Mouse (Mus musculus): Measurements from ENCODE around the gene Selenbp1.
"Not testable (repeated sequence)": the region's sequence is repeated elsewhere in the genome, so short reads cannot be mapped to it uniquely, and the experiment has no call there.

The Selenbp1 gene

DNA sequence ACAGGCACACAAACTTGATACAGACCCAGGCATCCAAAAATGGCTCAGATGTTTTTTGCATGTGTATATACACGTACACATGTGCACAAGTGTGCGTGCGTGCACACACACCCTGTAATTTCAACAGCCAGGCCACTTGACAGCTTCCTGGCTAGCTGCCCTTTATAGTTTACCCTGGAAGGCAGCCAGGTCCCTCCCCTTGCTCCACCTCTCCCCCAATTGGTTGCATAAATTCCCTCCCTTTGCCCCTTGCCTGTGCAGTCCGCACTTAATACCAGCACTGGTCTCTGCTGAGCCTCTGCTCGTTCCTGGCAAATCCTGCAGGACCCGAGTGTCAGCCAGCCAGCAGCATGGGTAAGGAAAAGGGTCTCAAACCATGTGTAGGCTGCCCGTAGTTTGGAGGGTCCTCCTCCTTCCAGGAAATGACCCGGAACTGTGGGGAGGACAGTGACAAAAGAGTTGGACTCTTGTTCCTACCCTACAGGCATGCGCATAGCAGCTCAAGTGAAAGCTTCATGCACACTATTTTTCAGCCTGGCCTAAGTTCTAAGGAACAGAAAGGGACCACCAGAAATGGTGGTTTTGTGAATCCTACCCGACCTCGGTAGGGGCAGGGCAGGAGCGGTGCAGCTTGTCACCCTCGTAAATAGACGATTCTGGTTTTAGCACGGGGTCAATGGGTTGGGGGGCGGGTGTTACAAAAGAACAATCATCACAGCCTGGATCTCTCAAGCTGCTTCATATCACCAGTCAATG is at the start of gene Selenbp1:
TSS of gene Selenbp1 (plus strand) at position 248 of the 756 bp plus-strand sequence.
- peak; percentile 84 to 86 for DNase-seq (ENCODE audit: low spot score in 2 of 2)

DNA sequence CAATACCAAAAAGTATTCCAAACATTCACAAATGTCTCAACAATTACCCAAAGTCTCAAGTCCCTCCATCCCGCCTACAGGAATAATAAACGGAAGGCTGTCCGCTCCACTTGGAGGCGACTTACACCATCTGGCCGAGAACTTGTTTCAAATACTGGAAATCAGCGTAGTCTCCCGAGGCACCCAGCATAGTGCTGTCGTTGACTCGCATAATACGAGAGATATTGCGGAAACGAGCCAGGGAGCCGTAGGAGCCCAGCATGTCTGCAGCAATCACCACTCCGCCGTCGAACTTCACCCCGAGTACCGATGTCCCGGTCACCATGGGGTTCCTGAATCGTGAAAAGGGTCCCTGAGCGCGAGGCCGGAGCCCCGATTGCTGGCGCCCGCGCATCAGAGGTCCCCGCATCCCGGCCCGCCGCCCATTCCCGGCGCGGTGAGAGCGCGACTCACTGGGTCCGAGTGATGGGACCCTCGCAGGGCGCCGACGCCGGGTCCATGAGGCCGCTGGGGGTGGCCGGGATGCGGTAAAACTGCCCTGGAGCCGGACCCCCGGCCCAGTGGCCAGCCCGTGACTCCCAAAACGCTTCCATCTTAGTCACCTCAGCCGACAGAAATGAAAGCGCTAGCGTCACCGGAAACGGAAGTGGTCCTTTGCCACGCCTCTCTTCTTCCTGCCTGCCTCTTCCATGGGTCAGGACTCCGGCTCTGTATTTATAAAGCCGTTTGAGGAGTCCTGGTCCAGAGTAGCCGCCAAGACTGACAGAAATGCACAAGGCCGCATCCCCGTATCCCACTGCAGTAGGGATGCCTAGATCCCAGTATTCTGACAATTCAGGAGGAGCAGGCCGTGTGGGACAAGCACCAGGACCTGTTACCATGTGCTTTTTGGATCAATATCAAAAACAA is 46.3 kb upstream of the Selenbp1 start, which contains the start of gene Psmb4:
TSS of gene Psmb4 (minus strand) at position 646 of the 909 bp plus-strand sequence.
- DNase-seq (ENCODE audit: low spot score in 2 of 2): peak; percentile 75 to 88

DNA sequence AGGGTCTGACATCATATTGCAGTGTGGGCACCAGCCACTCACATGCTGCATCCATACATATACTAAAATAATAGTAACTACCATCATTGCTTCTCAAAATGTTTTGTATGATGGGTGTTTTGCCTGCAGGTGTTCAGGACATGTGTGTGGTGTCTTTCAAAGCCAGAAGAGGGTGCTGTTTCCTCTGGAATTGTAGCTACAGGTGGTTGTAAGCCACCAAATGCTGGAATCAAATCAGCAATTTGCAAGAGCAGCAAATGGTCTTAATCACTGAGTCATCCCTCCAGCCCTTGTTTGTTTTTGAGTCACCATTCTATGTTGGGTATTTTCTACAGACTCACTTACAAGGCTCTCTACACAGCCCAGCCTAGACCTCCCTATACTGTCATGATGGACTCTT is 44.3 kb upstream of the Selenbp1 start:
- peak in 1 of 2 experiments; percentile 45 for DNase-seq (ENCODE audit: low spot score in 2 of 2)

DNA sequence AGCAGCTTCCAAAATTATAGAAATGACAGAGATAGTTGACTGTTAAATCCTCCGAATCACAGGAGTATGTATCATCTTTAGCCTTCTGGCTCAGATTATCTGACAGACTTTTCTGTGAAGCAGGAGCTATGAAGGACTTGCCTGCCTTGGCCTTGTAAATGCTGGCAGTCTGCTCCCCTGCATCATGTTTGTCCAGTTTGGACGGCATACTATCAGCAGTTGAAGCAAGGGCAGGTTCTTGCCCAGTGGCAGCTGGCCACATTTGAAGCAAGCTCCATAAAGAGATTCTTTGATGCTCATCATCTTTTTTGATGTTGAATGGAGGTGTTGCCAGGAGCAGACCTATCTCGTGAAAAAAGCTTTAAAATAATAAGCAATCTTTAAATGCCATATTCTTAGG is 38.8 kb upstream of the Selenbp1 start:
- no peak for DNase-seq (ENCODE audit: low spot score in 2 of 2)

DNA sequence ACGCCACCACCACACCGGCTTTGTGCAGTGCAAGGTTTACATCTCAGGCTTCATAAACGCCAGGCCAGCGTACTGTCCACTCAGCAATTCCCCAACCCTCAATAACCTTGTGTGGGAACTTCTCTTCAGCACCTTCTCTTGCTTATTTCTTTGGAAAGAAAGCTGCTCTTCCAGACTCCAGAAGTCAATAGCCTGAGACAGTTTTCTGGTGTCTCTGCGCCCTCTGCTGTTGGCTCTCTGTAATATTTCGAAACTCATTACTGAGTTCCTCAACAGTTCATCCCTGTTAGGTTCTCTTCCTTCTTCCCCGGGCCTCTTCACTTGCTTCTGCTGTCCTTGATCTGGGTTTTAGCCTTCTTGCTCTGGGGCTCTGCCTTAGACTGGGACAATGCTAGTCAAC is 30.1 kb upstream of the Selenbp1 start:
- peak; percentile 37 to 77 for DNase-seq (ENCODE audit: low spot score in 2 of 2)

DNA sequence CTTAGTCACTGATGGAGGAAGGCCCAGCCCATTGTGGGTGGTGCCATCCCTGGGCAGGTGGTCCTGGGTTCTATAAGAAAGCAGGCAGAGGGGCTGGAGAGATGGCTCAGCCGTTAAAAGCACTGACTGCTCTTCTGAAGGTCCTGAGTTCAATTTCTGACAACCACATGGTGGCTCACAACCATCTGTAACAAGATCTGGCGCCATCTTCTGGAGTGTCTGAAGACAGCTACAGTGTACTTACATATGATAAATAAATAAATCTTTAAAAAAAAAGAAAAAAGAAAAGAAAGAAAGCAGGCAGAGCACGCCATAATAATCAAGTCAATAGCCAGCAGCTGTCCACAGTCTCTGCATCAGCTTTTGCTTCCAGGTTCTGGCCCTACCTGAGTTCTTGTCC is 28.1 kb upstream of the Selenbp1 start:
- not testable (repeated sequence) for DNase-seq (ENCODE audit: low spot score in 2 of 2)

DNA sequence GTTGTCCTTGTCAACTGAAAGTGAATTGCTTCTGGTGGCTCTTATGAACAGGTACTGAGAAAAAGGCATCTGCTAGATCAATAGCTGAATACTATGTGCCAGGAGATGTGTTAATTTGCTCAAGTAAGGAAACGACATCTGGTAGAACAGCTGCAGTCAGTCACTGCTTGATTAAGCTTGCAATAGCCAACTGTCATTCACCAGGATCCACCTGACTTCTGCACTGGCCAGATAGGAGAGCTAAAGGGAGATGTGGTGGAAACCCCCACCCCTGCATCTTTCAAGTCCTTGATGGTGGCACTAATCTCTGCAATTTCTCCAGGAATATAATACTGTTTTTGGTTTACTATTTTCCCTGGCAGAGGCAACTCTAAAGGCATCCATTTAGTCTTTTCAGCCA is 26.4 kb upstream of the Selenbp1 start:
- DNase-seq (ENCODE audit: low spot score in 2 of 2): peak in 1 of 2 experiments; percentile 45

DNA sequence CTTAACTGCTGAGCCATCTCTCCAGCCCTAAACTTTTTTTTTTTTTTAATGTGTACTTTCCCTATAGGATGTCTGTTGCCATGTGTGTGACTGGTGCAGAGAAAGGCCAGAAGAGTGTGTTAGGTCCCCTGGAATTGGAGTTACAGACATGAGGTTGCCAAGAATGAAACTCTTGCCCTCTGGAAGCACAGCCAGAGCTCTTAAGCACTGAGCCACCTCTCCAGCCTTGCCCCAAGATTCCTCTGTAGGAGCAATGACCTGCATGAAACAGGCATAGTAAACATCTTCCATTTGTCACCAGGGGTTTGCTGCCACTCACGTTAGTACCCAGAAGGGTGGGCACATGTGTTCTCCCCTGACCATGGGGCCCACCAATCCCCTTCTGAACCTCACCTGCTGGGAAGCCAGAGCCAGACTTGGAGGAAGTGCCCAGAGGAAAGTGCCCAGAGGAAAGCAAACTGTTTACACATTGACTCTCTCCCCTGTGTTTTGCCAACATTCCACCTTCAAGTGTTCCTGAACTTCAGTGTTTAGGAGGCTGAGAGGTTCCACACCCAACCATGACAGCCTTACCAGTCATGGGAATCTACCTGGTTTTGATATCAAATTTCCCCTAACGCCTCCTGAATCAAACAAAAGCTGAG is 21.7 kb upstream of the Selenbp1 start:
- no peak for DNase-seq (ENCODE audit: low spot score in 2 of 2)

DNA sequence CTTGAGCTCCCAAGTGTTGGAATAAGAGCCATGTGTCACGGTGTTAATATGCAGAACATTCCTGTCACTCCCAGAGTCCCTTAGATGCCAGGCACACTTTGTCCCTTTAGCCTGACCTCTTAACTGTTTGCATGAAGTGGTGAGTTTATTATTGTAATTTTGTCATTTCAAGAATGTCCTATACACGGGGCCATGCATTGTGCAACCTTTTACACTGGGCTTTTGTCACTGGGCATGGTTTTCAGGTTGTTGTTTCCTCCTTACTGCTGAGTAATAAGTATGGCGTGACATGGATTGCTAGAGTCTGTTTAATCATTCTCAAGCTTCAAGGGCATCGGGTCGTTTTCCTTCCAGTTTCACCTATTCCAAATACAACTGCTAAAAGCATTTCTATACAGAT is 19.1 kb upstream of the Selenbp1 start:
- no peak for DNase-seq (ENCODE audit: low spot score in 2 of 2)

DNA sequence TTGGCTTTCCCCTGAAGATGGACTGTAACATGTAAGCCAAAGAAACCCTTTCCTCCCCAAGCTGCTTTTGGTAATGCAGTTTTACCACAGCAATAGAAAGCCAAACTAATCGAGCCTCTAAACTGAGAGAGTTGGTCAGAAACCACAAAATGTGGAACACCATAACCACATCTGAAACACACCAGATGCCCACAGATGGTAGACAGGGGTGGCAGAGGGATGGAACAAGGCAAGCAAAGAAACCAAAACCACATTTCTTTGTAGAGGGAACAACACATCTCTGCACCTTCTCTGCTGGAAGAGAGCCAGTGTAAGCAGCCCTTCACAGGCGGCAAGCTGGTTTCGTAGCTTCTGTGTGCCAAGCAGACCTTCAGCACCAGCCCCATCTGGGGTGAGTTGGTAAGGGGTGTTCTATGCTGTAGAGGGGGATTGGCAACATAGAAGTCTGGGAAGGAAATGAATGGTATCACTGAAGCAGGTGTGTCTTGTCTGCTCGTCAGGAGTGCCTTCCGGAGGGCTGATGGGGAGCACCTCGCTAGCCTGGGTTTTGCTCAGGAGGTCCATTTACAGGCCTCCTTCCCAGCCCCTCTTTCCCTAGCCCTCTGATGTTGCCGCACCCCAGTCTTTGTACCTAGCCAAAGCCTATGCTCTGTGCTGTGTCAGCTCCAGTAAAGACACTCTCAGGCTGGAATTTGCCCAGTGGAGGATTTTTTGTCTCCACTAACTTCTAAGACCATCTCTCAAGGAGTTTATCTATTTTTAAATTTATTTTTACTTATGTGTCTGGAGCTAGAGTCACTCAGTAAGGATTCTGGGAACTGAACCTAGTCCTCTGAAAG is 16.7 kb upstream of the Selenbp1 start:
- no peak for DNase-seq (ENCODE audit: low spot score in 2 of 2)

DNA sequence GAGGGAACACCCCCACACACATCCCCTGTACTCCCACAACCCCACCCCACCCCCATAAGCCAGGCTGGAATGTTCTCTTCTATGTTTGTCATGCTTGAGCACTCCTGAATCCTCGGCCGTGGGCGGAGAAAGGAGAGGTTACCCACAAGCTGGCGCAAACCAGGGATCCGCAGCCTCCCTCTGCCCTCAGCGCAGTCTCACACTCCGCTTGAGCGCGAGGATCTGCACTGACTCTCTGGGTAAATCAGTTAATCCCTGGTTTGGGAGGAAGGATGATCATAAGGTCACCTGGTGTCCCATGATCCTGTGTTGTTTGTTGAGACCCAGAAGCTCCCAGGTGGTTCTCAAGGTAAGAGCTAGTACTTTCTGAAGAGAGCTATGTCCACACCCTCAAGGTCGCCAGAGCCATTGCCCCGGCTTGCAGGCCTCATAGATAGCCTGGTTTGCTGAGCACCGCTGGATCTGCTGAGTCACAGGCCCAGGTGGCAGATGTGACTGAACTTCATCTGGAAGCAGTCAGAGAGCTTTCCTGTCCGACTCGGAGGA is 15.0 kb upstream of the Selenbp1 start:
- peak; percentile 50 to 77 for DNase-seq (ENCODE audit: low spot score in 2 of 2)

DNA sequence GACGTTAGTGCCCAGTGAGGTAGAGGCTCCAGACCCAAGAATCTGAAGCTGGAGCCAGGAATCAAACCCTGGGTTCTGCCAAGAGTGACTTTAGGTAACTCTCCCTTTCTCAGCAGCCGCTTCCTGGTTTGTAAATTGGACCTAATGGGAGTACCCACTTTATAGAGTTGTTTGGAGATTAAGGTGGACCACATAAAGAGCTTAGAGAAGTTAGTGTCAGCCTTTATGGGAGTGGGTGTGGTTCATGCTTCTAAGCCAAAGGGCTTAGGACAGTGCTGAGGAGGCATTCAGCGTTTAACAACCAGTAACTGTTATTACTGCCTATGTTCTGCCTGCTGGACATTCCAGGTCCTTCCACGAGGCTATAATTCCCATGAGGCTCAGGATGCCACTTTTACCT is 14.0 kb upstream of the Selenbp1 start:
- DNase-seq (ENCODE audit: low spot score in 2 of 2): no peak

DNA sequence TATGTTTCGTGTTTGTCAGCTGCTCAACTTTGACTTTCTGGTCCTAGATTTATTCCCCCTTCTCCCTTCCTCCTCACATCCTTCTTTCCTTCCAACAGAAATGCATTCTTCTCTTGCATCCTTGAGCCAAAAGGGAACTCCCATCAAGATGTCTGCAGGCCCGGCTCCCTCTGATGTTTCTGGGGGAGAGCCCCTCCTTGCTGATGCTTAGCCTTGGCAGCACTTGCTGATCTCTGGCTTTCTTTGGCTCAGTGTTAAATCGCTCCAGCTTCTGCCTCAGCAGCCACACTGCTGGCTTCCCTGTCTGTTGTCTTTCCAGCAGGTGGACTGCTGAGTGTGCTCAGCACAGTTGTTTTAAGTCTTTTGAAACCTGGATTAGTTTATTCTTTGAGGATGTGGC is 11.8 kb upstream of the Selenbp1 start:
- no peak for DNase-seq (ENCODE audit: low spot score in 2 of 2)

DNA sequence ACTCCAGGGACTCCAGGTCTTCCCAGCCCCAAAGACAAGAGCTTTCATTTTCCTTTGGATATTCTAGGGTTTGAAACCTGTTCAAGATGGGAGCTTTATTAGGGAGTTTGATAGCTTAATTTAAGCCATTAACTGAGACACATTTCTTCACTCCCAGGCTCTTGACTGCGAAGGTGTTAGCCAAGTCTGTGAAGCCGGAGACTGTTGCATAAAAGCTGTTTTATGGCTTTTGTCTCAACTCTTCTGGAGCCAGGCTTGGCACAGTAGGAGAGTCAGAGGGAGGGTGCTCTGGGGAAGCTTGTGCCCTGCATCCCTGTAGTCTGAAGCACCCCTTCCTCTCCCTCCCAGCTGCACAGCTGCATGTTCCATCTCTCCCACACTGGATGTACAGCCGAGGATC is 10.5 kb upstream of the Selenbp1 start:
- DNase-seq (ENCODE audit: low spot score in 2 of 2): no peak

DNA sequence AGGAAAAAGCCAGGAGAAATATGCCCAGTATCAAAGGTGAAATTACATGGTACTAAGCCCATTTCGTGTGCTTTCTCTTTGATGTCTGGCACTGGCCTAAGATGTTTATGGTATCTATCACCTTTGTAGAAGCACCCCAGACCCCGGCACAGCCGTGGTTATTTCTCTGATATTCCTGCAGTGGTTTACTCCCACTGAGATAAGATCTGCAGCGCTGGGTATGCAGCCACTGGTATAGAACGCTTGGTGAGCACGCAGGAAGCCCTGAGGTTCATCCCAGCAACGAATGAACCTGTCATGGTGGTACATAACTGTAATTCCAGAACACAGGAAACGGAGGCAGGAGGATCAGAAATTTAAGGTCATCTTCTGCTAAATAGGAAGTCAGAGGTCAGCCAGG is 8.2 kb upstream of the Selenbp1 start:
- no peak for DNase-seq (ENCODE audit: low spot score in 2 of 2)

DNA sequence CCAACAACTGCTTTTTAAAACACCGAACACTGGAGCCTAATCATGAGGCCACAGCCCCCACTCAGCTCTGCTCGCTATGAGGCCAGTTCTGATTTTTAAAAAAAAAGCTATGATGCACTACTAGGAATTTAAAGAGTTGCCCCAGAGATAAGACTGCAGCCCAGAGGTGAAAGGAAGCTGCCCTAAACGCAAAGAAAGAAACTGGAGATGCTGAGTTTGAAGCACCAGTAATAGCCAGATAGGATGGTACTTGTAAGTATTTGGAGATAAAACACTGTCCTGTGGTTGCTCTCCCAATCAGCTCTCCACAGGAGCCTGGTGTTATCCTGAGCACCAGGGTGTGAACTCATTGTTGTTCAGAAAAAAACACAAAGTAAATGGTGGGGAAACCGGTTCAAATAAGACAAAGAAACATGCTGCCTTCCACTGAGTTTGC is 6.5 kb upstream of the Selenbp1 start:
- DNase-seq (ENCODE audit: low spot score in 2 of 2): not testable (repeated sequence)

DNA sequence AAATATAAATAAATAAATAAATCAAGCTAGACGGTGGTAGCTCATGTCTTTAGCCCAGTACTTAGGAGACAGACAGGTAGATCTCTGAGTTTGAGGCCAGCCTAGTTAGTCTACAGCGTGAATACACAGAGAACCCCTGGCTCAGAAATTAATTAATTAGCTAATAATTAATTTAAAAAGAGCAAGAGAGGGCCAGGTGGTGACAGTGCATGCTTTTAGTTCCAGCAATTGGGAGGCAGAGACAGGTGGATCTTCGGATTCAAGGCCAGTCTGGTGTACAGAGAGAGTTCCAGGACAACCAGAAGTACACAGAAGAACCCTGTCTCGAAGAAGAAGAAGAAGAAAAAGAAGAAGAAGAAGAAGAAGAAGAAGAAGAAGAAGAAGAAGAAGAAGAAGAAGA is 3.9 kb upstream of the Selenbp1 start:
- DNase-seq (ENCODE audit: low spot score in 2 of 2): not testable (repeated sequence)

DNA sequence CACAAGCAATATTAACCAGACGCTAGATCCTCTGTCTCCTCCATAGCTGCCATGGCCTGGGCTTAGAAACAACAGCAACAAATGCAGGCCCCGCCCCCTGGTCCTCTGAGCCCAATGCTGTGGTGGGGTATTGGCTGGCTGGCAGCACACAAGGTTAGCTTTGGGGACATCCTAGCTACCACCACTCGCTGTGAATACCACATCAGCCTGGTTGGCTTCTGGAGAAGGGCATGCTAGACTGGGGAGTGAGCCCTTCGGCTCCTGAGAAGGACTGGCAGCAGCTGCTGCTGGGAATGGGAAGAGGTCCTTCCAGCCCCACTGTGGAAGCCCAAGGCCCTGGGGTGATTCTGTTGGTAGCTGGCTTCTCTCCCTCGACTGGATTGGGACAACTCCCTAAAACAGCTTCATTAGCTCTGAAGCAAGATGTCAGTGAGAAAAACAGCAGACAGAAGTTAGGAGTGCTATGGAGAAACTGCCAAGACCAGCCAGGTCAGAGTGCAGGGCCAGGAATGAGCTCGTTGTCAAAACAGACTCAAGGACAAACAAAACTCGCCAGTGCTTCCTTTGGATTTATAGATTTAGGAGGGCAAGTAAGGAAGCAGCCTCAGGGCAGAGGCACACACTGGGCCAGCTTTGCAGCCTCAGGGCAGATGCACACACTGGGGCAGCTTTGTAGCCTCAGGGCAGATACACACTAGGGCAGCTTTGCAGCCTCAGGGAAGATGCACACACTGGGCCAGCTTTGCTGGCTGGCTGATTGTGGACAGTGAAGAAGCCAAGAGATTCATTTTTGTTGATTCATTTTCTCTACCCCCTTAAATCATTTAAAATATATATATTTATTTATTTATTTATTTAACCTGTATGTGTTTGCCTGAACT is 2.2 kb upstream of the Selenbp1 start:
- DNase-seq (ENCODE audit: low spot score in 2 of 2): not testable (repeated sequence)

DNA sequence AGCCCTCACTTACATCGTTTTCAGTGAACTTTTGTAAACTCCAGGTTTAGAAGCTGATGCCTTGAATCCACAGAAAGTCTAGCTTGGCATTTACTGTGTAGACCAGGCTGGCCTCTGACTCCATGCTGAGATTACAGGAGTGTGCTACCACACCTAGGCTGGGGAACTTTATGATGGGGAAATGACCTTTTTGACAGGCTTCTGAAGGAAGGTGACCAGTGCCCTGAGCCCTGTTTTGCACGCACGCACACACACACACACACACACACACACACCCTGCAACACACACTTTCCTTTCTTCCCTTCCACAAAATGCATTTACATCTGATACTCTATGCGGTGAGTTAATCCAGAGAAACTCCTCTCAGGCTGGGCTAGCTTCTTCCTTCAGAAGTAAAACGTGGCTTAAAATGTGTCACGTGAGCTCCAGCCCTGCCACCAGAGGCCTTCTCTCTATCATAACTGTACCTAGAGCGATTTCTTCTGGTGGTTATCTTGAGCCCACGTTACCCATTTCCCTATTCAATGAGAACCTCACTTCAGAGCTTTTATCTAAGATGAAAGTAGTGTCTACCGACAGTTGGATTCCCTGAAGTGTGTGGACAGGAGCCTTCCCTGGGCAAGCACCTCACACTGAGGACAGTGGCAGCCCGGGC is 1.3 kb upstream of the Selenbp1 start:
- not testable (repeated sequence) for DNase-seq (ENCODE audit: low spot score in 2 of 2)
